Mouse (Mus musculus) forebrain, embryonic 11.5 days (tissue): ENCODE results near the gene Thtpa. TPM values are rescaled to one million over a fixed set of nuclear protein-coding genes. Genes with fewer than 3 reads are reported as not detected.

Source experiments
- ATAC-seq: fragments of 200-750 bp; cut with Nextera tagmentation; replicated peaks from 2 replicates; pipeline ENCODE4 v1.8.0; 2017; ENCODE audit warnings: moderate TSS enrichment; ENCODE audit not compliant: low FRiP score
- DNase-seq: peaks from one replicate; pipeline ENCODE4 v3.0.0-alpha.2; 2017; ENCODE audit warnings: low spot score
- H3K27ac ChIP-seq: fragments of 300-500 bp; sonication (generic); 2 replicates; pipeline ENCODE4 v1.5.1; 2014; ENCODE audit warnings: low read depth, low read length
- H3K27me3 ChIP-seq: fragments of 300-500 bp; sonication (generic); 2 replicates; pipeline ENCODE4 v1.6.1; 2014; ENCODE audit warnings: mild to moderate bottlenecking, low read length, mixed read lengths; ENCODE audit not compliant: control insufficient read depth, insufficient read depth
- H3K36me3 ChIP-seq: fragments of 300-500 bp; sonication (generic); 2 replicates; pipeline ENCODE4 v1.6.1; 2014; ENCODE audit warnings: mild to moderate bottlenecking, low read length, moderate library complexity, mixed read lengths; ENCODE audit not compliant: control insufficient read depth, insufficient read depth
- H3K4me1 ChIP-seq: fragments of 300-500 bp; sonication (generic); replicated peaks from 2 replicates; pipeline ENCODE4 v1.6.1; 2014; ENCODE audit warnings: low read length, mixed read lengths; ENCODE audit not compliant: control insufficient read depth, insufficient read depth
- H3K4me2 ChIP-seq: fragments of 300-500 bp; sonication (generic); 2 replicates; pipeline ENCODE4 v1.6.1; 2014; ENCODE audit warnings: low read depth, mild to moderate bottlenecking, low read length, moderate library complexity, mixed read lengths; ENCODE audit not compliant: severe bottlenecking
- H3K4me3 ChIP-seq: fragments of 300-500 bp; sonication (generic); 2 replicates; pipeline ENCODE4 v1.5.1; 2014; ENCODE audit warnings: low read depth, low read length
- H3K9ac ChIP-seq: fragments of 300-500 bp; sonication (generic); 2 replicates; pipeline ENCODE4 v1.6.1; 2014; ENCODE audit warnings: low read length
- H3K9me3 ChIP-seq: fragments of 300-500 bp; sonication (generic); 2 replicates; pipeline ENCODE4 v1.6.1; 2016; ENCODE audit warnings: low read length, mixed read lengths; ENCODE audit not compliant: control insufficient read depth
- WGBS: fragments of 180-500 bp; shearing (Covaris S2); extraction: QIAGEN DNeasy Blood & Tissue Kit; methylation state at CpG from one replicate; pipeline ENCODE4 v1.1.7; 2014; 5-methylcytosine and 5-hydroxymethylcytosine counted together
- polyA plus RNA-seq: library from polyadenylated mRNA; unstranded; fragments of >200 nt; fragmentation: Nextera tagmentation; extraction: Ambion mirVana; gene quantifications from 2 replicates; pipeline ENCODE4 v1.2.1, GENCODE M21; 2014

Thtpa gene
- polyA plus RNA-seq: 28.6 and 31.1 TPM in 2 replicates

DNA sequence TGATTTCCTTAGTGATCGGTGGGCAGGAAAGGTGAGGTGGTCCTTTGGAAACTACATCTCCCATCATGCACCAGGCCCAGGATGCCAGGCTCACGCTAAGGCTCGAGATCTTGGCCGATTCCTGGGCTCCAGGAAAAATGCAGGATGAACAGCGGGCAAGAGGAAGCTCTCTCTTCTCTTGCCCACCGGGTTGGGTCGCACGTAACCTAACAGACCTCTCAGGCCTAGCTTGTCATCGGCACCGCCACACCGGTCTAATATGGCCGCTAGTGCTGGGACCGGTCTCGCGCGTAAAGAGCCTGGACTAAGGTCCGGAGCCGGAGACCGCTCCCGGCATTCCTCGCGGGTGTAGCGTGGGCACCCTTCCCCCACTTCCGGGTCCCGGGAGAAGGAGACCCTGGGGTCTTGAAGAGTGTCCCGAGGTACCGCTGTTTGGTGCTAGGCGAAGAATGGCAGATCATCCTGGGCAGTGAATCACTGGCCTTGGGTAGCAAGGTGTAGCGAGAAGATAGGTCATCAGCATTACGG, at the start of gene Thtpa:
Gene Thtpa (plus strand): TSS at position 81 of the 528 bp plus-strand sequence.
- H3K27ac ChIP-seq: peak within 1 kb of the TSS; percentile 66
- DNase-seq (peak; percentile 91), ATAC-seq (peak; percentile 56)
- no peaks in the 10 kb centered on the region; the same call in 1 of the 2 replicates for H3K36me3 ChIP-seq
- peaks cover 20% of the 10 kb centered on the region for H3K4me1 ChIP-seq
- 2% methylated on average over 30 of the region's 30 CpGs for WGBS
- peak within 1 kb of the TSS; percentile 81 for H3K4me2 ChIP-seq
- peak within 1 kb of the TSS; percentile 52 for H3K4me3 ChIP-seq
- H3K9ac ChIP-seq: peak within 1 kb of the TSS; percentile 78
- H3K9me3 ChIP-seq: no peaks in the 10 kb centered on the region
- H3K27me3 ChIP-seq: no peaks in the 10 kb centered on the region

DNA sequence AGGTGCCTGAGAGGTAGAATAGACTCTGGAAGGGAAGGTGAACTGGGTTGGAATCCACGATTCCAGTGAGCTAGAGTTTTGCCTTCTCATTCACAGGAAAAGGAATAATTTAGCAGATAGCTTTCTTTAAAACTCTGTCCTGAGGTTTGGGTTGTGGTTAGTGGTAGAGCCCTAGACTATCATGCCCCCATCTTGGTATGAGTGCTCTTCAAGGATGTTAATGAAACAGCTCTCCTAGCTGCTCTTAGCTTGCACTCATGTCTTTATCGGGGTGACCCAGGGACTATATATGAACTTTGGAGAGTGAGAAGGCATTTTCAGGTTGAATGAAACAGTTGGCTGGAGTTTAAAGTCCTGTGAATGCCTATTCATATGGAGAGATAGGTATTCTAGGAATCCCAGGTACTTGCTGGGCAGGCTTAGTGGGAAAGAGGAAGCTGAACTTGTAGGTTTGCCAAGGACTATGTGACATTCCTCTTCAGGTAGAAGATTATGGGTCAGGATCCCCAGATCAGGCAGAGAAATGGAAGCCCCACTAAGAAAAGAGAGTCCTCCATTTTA, 46.5 kb upstream of the Thtpa start:
- WGBS: 83% methylated on average over 2 of the region's 2 CpGs

DNA sequence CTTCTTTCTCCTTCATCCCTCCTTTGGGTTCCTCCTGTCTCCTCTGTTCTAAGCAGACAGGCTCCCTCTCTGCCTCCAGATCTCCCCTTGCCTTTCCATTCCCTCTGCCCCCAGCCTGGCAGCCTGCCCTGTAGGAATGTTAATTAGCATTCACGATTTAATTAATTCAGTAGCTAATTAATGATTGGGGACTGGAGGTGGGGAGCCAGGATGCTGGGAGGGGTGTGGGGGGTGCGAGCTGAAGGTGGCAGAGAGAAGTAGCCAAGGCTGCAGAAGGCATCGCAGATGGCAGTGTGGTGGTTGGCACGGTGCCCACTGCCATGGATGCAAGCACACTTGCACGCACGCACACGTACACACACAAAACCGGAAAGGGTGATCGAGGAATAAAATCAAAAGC, 42.1 kb upstream of the Thtpa start:
- WGBS: 67% methylated on average over 9 of the region's 9 CpGs
- H3K9me3 ChIP-seq: no peaks in the 10 kb centered on the region
- H3K9ac ChIP-seq: no peak overlapping the region
- ATAC-seq (peak; percentile 76), DNase-seq (peak; percentile 79)
- no peak overlapping the region for H3K4me3 ChIP-seq
- H3K4me1 ChIP-seq: no peaks in the 10 kb centered on the region
- no peaks in the 10 kb centered on the region for H3K27me3 ChIP-seq
- H3K4me2 ChIP-seq: no peak overlapping the region
- H3K27ac ChIP-seq: no peak overlapping the region
- no peaks in the 10 kb centered on the region for H3K36me3 ChIP-seq

More for the DNA sequence above, 46.5 kb upstream of the Thtpa start:
- Histone ChIP-seq H3K27me3 (no peaks in the 10 kb centered on the region), H3K36me3 (no peaks in the 10 kb centered on the region), H3K27ac (no peak overlapping the region), H3K4me2 (no peak overlapping the region), H3K4me1 (no peaks in the 10 kb centered on the region), H3K9ac (no peak overlapping the region), H3K9me3 (no peaks in the 10 kb centered on the region), H3K4me3 (no peak overlapping the region)
- DNase-seq (no peak), ATAC-seq (no peak)

DNA sequence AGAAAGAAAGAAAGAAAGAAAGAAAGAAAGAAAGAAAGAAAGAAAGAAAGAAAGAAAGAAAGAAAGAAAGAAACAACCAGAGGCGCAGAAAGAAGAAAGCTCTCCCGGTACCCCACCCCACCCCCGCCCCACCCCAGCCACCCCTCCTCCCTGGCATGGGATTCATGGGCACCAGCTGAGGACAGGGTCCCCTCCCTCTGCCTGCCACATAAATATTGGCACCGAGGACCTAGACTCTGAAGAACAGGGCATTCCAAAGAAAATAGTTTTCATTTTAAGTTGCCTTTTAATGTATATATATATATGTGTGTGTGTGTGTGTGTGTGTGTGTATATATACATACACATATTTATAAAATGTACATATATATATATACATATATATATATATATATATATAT, 41.5 kb upstream of the Thtpa start:
- no peak overlapping the region for H3K4me2 ChIP-seq
- H3K27ac ChIP-seq: no peak overlapping the region
- H3K36me3 ChIP-seq: no peaks in the 10 kb centered on the region
- H3K9me3 ChIP-seq: no peaks in the 10 kb centered on the region
- H3K4me1 ChIP-seq: no peaks in the 10 kb centered on the region
- ATAC-seq: no peak
- H3K27me3 ChIP-seq: no peaks in the 10 kb centered on the region
- no peak overlapping the region for H3K4me3 ChIP-seq
- no peak for DNase-seq
- WGBS: 81% methylated on average over 4 of the region's 4 CpGs
- no peak overlapping the region for H3K9ac ChIP-seq

DNA sequence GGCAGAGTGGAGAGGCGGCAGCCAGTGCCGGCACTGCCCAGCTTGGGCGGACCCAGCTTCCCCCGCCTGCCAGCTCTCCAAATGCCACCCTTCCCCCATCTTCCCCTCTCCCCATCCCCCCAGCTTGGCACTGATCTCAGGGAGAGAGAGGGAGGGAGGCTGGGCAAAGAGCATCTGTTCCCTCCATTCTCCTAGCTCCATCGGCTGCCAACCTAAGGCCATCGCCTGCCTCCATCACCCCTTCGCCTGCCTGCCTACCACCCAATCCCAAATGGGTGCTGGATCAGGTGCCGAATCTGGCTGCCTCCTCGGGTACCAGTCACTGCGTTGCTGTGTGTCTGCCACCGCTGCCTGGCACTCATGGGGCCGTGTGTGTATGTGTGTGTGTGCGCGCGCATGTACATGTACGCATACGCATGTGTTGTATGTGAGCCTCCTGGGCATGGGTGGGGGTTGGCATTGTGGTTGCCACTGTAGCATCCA, 40.8 kb upstream of the Thtpa start:
- 91% methylated on average over 14 of the region's 17 CpGs for WGBS
- Histone ChIP-seq H3K4me1 (no peaks in the 10 kb centered on the region), H3K9me3 (no peaks in the 10 kb centered on the region), H3K4me3 (no peak overlapping the region), H3K27me3 (no peaks in the 10 kb centered on the region), H3K27ac (no peak overlapping the region), H3K36me3 (no peaks in the 10 kb centered on the region), H3K4me2 (no peak overlapping the region), H3K9ac (no peak overlapping the region)
- DNase-seq: no peak
- peak; percentile 42; the same call in 1 of the 2 replicates for ATAC-seq

DNA sequence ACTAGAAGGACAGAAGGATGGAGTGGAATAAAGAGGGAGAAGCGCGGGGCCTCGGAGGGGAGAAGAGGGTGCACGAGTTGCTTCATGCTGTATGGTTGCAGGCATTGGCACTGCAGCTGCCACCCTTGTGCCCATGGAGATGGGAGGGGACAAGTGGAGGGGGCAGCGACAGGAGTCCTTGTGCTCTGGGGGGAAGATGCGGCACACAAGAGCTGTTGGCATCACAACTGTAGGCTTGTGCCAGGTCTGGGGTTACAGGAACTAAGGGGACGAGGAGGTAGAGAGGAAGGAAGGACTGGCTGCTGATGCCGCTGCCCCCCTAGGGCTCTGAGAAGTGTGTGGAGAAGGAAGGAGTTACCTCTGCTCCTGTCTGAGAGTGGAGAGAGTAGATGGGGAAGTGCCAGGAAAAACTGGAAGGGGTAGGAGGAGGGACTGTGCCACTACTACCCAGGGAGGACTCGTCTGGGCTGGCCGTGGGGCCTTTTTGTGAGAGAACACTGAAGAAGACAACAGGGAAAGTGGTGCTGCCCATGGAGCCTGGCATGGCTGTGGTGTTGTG, 40.3 kb upstream of the Thtpa start:
- no peak for ATAC-seq
- no peak for DNase-seq
- 89% methylated on average over 10 of the region's 10 CpGs for WGBS
- Histone ChIP-seq H3K27ac (no peak overlapping the region), H3K4me1 (no peaks in the 10 kb centered on the region; the same call in 1 of the 2 replicates), H3K4me3 (no peak overlapping the region), H3K9ac (no peak overlapping the region), H3K4me2 (no peak overlapping the region), H3K36me3 (no peaks in the 10 kb centered on the region), H3K27me3 (no peaks in the 10 kb centered on the region), H3K9me3 (no peaks in the 10 kb centered on the region)

DNA sequence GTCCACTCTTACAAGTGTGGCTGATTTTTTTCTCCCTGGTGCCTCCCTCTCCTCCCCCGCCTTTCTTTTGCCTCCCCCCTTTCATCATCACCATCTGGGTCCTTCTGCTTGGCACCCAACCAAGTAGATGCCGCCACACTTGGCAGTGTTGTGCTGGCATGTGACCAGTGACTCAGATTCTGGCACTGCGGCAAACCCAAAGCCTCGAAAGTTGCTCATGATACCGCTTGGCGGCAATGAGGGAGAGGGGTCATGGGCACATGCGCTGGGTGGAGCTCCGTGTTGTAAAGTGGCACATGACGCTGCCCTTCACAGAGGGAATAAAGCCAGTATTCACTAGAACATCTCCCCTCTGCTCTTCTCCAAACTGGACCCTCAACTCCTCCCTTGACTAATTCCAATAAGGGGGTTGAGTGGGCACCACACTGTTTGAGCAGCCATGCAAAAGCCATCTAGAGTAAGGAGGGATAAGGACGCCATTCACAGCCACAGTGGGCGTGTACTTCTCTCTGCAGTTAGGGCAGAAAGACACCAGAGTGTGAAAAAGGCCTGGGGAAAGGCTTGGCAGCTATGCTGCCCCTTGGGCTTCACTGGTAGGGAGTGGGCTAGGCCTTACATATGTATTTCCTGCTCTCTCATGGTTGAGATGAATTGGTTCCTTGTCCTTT, 39.3 kb upstream of the Thtpa start:
- DNase-seq (no peak), ATAC-seq (no peak)
- Histone ChIP-seq H3K27me3 (no peaks in the 10 kb centered on the region), H3K27ac (no peak overlapping the region), H3K36me3 (no peaks in the 10 kb centered on the region), H3K4me3 (no peak overlapping the region), H3K4me1 (peaks cover 4% of the 10 kb centered on the region; the same call in 1 of the 2 replicates), H3K9me3 (no peaks in the 10 kb centered on the region), H3K9ac (no peak overlapping the region), H3K4me2 (no peak overlapping the region)
- 80% methylated on average over 11 of the region's 11 CpGs for WGBS

DNA sequence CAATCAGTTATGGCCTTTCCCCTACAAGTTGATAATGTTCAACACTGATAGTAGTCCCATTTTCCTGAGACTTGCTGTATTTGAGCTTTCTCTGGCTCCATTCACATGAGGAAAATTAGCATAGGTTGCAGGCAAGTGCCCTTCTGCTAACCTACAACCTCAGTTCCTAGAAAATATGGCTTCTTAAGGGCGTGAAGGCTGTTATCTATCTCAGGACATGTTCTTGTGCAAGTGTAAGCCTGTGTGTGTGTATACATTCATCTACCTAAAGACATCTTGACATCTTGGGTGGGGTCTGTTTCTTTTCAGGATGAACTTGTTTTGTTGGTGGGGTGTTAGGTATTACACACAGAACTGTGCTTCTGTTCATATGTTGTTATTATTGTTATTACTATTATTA, 35.6 kb upstream of the Thtpa start:
- H3K9ac ChIP-seq: no peak overlapping the region
- H3K36me3 ChIP-seq: no peaks in the 10 kb centered on the region
- no peak overlapping the region for H3K27ac ChIP-seq
- DNase-seq (no peak), ATAC-seq (no peak)
- 86% methylated on average over 1 of the region's 1 CpGs for WGBS
- no peaks in the 10 kb centered on the region for H3K9me3 ChIP-seq
- no peak overlapping the region for H3K4me3 ChIP-seq
- H3K4me2 ChIP-seq: no peak overlapping the region
- H3K27me3 ChIP-seq: no peaks in the 10 kb centered on the region
- H3K4me1 ChIP-seq: peaks cover 9% of the 10 kb centered on the region
